Comparison of ENCODE assay signal across 22 mouse cellular contexts in genomic region chr6:135171736-135172135, GRCm38 (mm10). TPM values are rescaled to one million over a fixed set of nuclear protein-coding genes. Genes with fewer than 3 reads are reported as not detected.
"Had no signal": no experiment of that assay in that cellular context is flagged by ENCODE, and none has a peak within 500 bp of the region (broad histone marks: within the 10 kb centered on the region; RNA-seq: fewer than 3 reads in every experiment).

No protein-coding gene starts in this region.

- H3K27ac ChIP-seq: liver, embryonic 15.5 days; lung, embryonic 15.5 days; macrophage; midbrain, embryonic 12.5 days; neural tube, embryonic 12.5 days had no signal

- H3K36me3 ChIP-seq: liver, embryonic 15.5 days; lung, embryonic 15.5 days; midbrain, embryonic 12.5 days; neural tube, embryonic 12.5 days had no signal

- H3K4me2 ChIP-seq: liver, embryonic 15.5 days; lung, embryonic 15.5 days; midbrain, embryonic 12.5 days; neural tube, embryonic 12.5 days had no signal

- H3K9ac ChIP-seq: liver, embryonic 15.5 days; liver, postnatal 0 days; lung, embryonic 15.5 days; midbrain, embryonic 12.5 days; neural tube, embryonic 12.5 days had no signal

- H3K9me3 ChIP-seq: liver, embryonic 15.5 days; lung, embryonic 15.5 days; midbrain, embryonic 12.5 days; neural tube, embryonic 12.5 days had no signal

- ATAC-seq: liver, postnatal 0 days; lung, postnatal 0 days; midbrain, embryonic 16.5 days had no signal

- H3K4me3 ChIP-seq: liver, embryonic 15.5 days; lung, embryonic 15.5 days; megakaryocyte, embryonic 14.5 days; midbrain, embryonic 12.5 days; neural tube, embryonic 12.5 days had no signal

- DNase-seq: liver, postnatal 0 days; lung, adult 2 months; lung, postnatal 14 days; lung, postnatal 36 days; midbrain, embryonic 14.5 days; right cerebral cortex, postnatal 14 days; thymus, adult 18-20 months; thymus, postnatal 14 days; thymus, postnatal 36 days had no signal

- H3K4me1 ChIP-seq: neural tube, embryonic 12.5 days had no signal

- H3K27me3 ChIP-seq: lung, embryonic 15.5 days; neural tube, embryonic 12.5 days had no signal

RNA-seq across cellular contexts. Expression of gene Gprc5d, which starts 53.7 kb away (rescaled TPM):
- total RNA-seq: megakaryocyte progenitor cell, adult 5-6 weeks; monocyte, adult 5-6 weeks; neutrophil, adult 5-6 weeks had no signal
- polyA plus RNA-seq: lung, embryonic 15.5 days; lung, postnatal 0 days; macrophage; midbrain, embryonic 14.5 days; midbrain, embryonic 16.5 days; neural tube, embryonic 12.5 days; neural tube, embryonic 14.5 days; stomach, embryonic 14.5 days had no signal
